Mouse (Mus musculus): ENCODE measurements around the gene Tomm70a.

DNA sequence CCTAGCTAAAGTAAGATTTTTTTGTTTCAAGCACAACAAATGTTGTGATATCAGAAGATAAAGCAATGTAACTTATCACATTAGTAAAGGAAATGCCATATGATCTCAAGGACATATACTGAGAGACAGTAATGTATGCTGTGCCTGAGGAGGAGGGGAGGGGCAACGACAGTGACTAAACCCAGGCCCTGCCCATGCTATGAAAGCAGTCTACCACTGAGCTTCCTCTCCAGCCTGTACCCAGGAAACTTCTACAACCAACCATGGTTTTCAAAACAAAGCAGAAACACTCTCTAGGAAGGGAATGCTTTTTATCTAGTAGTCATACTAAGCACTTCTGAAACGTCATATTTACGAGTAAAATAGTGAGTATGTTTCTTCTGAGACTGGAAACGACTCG lies 41.3 kb downstream of the Tomm70a start:
- no peak for TF ChIP-seq CTCF (IDR thresholded peaks at IDR 0.05; ENCODE audit: control insufficient read depth, insufficient read depth, insufficient replicate concordance, low read depth, low read length)
- TF ChIP-seq POLR2A (IDR thresholded peaks at IDR 0.05; ENCODE audit: control insufficient read depth, low read depth, low read length): no peak

Data from testis, adult 2 months (tissue).